8 mouse cellular contexts compared by ENCODE assay signal in the genomic region with DNA sequence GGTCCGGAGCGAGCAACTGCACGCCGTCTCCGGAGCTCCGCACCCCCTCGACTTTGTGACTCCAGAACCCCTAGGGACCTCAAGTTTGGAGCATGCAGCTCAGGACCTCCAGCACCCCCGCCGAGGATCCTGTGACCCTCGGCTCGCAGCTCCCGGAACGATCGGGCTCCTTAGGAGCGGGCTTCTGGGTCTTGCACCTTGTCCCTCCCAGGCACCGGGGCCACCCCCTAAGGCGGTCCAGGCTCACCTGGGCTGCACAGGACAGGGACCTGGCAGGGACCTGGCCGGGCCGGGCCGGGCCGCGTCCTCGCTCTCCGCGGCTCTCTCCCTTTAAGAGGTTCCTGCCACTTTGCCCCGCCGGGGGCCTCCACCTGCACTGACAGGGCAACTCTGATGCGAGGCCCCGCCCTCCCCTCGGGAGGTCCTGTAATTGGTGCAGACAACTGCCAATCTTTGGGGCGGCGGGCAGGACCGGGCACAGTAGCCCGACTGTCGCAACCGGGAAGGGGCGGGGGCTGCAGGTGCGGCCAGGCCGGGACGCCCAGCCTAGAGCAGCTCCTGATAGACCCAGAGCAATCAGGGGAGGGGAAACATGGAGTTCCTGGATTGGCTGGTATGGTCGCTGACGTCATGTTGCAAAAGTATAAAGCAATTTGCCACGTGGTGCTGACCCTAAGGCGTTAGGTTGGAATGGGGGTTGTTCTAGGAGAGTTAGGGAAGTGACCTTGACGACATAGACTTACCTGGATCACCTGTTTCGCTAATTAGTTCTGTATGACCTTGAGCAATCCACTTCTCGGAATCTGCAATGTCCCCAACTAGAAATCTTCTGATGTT. TPM values are rescaled to one million over a fixed set of nuclear protein-coding genes. Genes with fewer than 3 reads are reported as not detected.
DNase-seq lines count a peak whose midpoint lies in the region; ATAC-seq and TF ChIP-seq lines count a peak whose summit lies in the region.

Epb41 (minus strand) TSS at position 389 of the 837 bp plus-strand sequence.

- H3K4me3 ChIP-seq in erythroblast, embryonic 14.5 days (replicated peaks), result peak within 1 kb of the TSS; percentile 82
- peak within 1 kb of the TSS; percentile 88 for H3K4me3 ChIP-seq in heart, embryonic 11.5 days (ENCODE audit: low read depth, low read length)
- H3K4me3 ChIP-seq in kidney, embryonic 16.5 days (ENCODE audit: low read length), result peak within 1 kb of the TSS; percentile 79
- peak within 1 kb of the TSS; percentile 77 for H3K4me3 ChIP-seq in liver, adult 2 months (ENCODE audit: insufficient read depth, low read depth, low read length)
- peak within 1 kb of the TSS; percentile 44 for H3K4me3 ChIP-seq in myocyte

- no peaks in the 10 kb centered on the region for H3K9me3 ChIP-seq in erythroblast, embryonic 14.5 days (ENCODE audit: control insufficient read depth, low read length)
- no peaks in the 10 kb centered on the region for H3K9me3 ChIP-seq in heart, embryonic 11.5 days (replicated peaks; ENCODE audit: control insufficient read depth, low read length)
- H3K9me3 ChIP-seq in kidney, embryonic 16.5 days (ENCODE audit: low read length), result no peaks in the 10 kb centered on the region

- ATAC-seq in heart, embryonic 11.5 days (replicated peaks; ENCODE audit: insufficient number of reproducible peaks, low FRiP score, low TSS enrichment), result peak; percentile 90
- peak; percentile 97 for ATAC-seq in kidney, embryonic 16.5 days (ENCODE audit: low FRiP score, low TSS enrichment)

- peaks cover 33% of the 10 kb centered on the region; the same call in 1 of the 2 replicates for H3K79me2 ChIP-seq in liver, adult 2 months (ENCODE audit: control insufficient read depth, insufficient read depth, low read length)
- no peaks in the 10 kb centered on the region for H3K79me2 ChIP-seq in myocyte (ENCODE audit: control insufficient read depth, insufficient read depth)

- peak within 1 kb of the TSS; percentile 92 for H3K4me2 ChIP-seq in heart, embryonic 11.5 days
- peak within 1 kb of the TSS; percentile 98 for H3K4me2 ChIP-seq in kidney, embryonic 16.5 days (replicated peaks; ENCODE audit: low read depth, low read length)
- peak within 1 kb of the TSS; percentile 92 for H3K4me2 ChIP-seq in myocyte (ENCODE audit: low read depth)

- TF ChIP-seq CTCF in brain, embryonic 14.5 days (IDR thresholded peaks at IDR 0.05; ENCODE audit: borderline replicate concordance, extremely low read depth, insufficient read depth, insufficient read length), result no peak
- no peak for TF ChIP-seq CTCF in liver, adult 2 months (IDR thresholded peaks at IDR 0.05; ENCODE audit: low read depth, low read length)

- no peaks in the 10 kb centered on the region for H3K27me3 ChIP-seq in erythroblast, embryonic 14.5 days (ENCODE audit: control insufficient read depth)
- H3K27me3 ChIP-seq in heart, embryonic 11.5 days (ENCODE audit: control insufficient read depth, insufficient read depth, low read length), result no peaks in the 10 kb centered on the region
- no peaks in the 10 kb centered on the region for H3K27me3 ChIP-seq in kidney, embryonic 16.5 days (ENCODE audit: insufficient read depth, low read length)
- H3K27me3 ChIP-seq in liver, adult 2 months (ENCODE audit: control insufficient read depth, insufficient read depth, low read length), result no peaks in the 10 kb centered on the region
- H3K27me3 ChIP-seq in myocyte (ENCODE audit: control insufficient read depth, insufficient read depth, insufficient read length), result no peaks in the 10 kb centered on the region
- H3K27me3 ChIP-seq in splenic B cell, adult 2 months (ENCODE audit: control insufficient read depth, insufficient read depth, low read length, poor library complexity, severe bottlenecking), result no peaks in the 10 kb centered on the region

- H3K36me3 ChIP-seq in erythroblast, embryonic 14.5 days (ENCODE audit: control insufficient read depth), result peaks cover 47% of the 10 kb centered on the region
- no peaks in the 10 kb centered on the region for H3K36me3 ChIP-seq in heart, embryonic 11.5 days (ENCODE audit: control insufficient read depth, insufficient read depth, low read length)
- no peaks in the 10 kb centered on the region for H3K36me3 ChIP-seq in kidney, embryonic 16.5 days (ENCODE audit: insufficient read depth, low read length)
- H3K36me3 ChIP-seq in liver, adult 2 months (ENCODE audit: control insufficient read depth, insufficient read depth, low read length), result peaks cover 2% of the 10 kb centered on the region; the same call in 1 of the 2 replicates
- no peaks in the 10 kb centered on the region for H3K36me3 ChIP-seq in myocyte (ENCODE audit: control insufficient read depth, insufficient read depth)
- no peaks in the 10 kb centered on the region for H3K36me3 ChIP-seq in splenic B cell, adult 2 months (ENCODE audit: control insufficient read depth, insufficient read depth, low read length, poor library complexity, severe bottlenecking)

- TF ChIP-seq POLR2A in brain, embryonic 14.5 days (IDR thresholded peaks at IDR 0.05; ENCODE audit: borderline replicate concordance, extremely low read depth, insufficient read depth, insufficient read length, poor library complexity, severe bottlenecking), result no peak
- peak; percentile 89 for TF ChIP-seq POLR2A in liver, adult 2 months (IDR thresholded peaks at IDR 0.05; ENCODE audit: extremely low read depth, insufficient read depth, low read length)
- TF ChIP-seq POLR2A in myocyte (IDR thresholded peaks at IDR 0.05; ENCODE audit: insufficient read length, low read depth), result no peak

- H3K9ac ChIP-seq in heart, embryonic 11.5 days (ENCODE audit: low read depth, low read length), result peak within 1 kb of the TSS; percentile 91
- peak within 1 kb of the TSS; percentile 83 for H3K9ac ChIP-seq in kidney, embryonic 16.5 days (replicated peaks; ENCODE audit: low read length)
- peak within 1 kb of the TSS; percentile 96 for H3K9ac ChIP-seq in liver, adult 2 months (ENCODE audit: low read depth, low read length)

- peak; percentile 99 for DNase-seq in B cell, adult 2 months
- peak; percentile 92 for DNase-seq in brain, embryonic 14.5 days (ENCODE audit: low read depth)
- DNase-seq in liver, adult 2 months (ENCODE audit: extremely low read depth, low read depth, low spot score), result peak; percentile 97
- DNase-seq in splenic B cell, adult 2 months (ENCODE audit: low read depth, low spot score), result peak; percentile 98

- 1% methylated on average over 47 of the region's 47 CpGs for WGBS in heart, embryonic 11.5 days (ENCODE audit: insufficient replicate concordance)
- 2% methylated on average over 47 of the region's 47 CpGs for WGBS in kidney, embryonic 16.5 days
- under 1% methylated on average over 47 of the region's 47 CpGs for WGBS in liver, adult 2 months

- peaks cover 82% of the 10 kb centered on the region for H3K4me1 ChIP-seq in erythroblast, embryonic 14.5 days (ENCODE audit: control insufficient read depth)
- peaks cover 57% of the 10 kb centered on the region for H3K4me1 ChIP-seq in heart, embryonic 11.5 days (ENCODE audit: control insufficient read depth, insufficient read depth, low read length)
- peaks cover 28% of the 10 kb centered on the region for H3K4me1 ChIP-seq in kidney, embryonic 16.5 days (ENCODE audit: insufficient read depth, low read length)
- H3K4me1 ChIP-seq in liver, adult 2 months (ENCODE audit: control insufficient read depth, insufficient read depth, low read length), result peaks cover 25% of the 10 kb centered on the region

- peak within 1 kb of the TSS; percentile 34 for H3ac ChIP-seq in myocyte (ENCODE audit: control insufficient read depth, insufficient read length)

- H3K27ac ChIP-seq in heart, embryonic 11.5 days (ENCODE audit: low read depth, low read length), result peak within 1 kb of the TSS; percentile 87
- peak within 1 kb of the TSS; percentile 67 for H3K27ac ChIP-seq in kidney, embryonic 16.5 days (ENCODE audit: low read length)
- peak within 1 kb of the TSS; percentile 98 for H3K27ac ChIP-seq in liver, adult 2 months (replicated peaks; ENCODE audit: insufficient read depth, low read depth, low read length)

TF ChIP-seq in myocyte, 11 proteins besides CTCF, POLR2A, EP300 and RAD21:
- TF ChIP-seq POLR2AphosphoS2 (IDR thresholded peaks at IDR 0.05; ENCODE audit: insufficient read length, low read depth), result no peak
- peak; percentile 68 for TF ChIP-seq USF1 (IDR thresholded peaks at IDR 0.05; ENCODE audit: low read depth)
- no peak for TF ChIP-seq E2F4 (IDR thresholded peaks at IDR 0.05; ENCODE audit: insufficient read depth)
- no peak for TF ChIP-seq TCF12 (IDR thresholded peaks at IDR 0.05; ENCODE audit: insufficient read depth, poor library complexity, severe bottlenecking)
- TF ChIP-seq CEBPB (IDR thresholded peaks at IDR 0.05; ENCODE audit: insufficient read depth, poor library complexity, severe bottlenecking), result 0 out of 2 replicates have a peak, but pooled peaks have one; percentile 16

RNA-seq across cellular contexts. Expression of gene Epb41, which starts in this region (rescaled TPM):
- polyA plus RNA-seq in brain, embryonic 14.5 days (2012; rRNA removed), result 86.3 and 111 TPM in 2 replicates
- 120 and 121 TPM in 2 replicates for polyA plus RNA-seq in erythroblast, embryonic 14.5 days (2012)
- polyA plus RNA-seq in heart, embryonic 11.5 days (2014; fragmentation: Nextera tagmentation; extraction: Ambion mirVana), result 67.5 and 73.2 TPM in 2 replicates
- 68.6 and 72.5 TPM in 2 replicates for polyA plus RNA-seq in kidney, embryonic 16.5 days (2015; fragmentation: Nextera tagmentation; extraction: Ambion mirVana)
- 46.8 and 48.0 TPM in 2 replicates for total RNA-seq in liver, adult 2 months (2014; rRNA removed)
- polyA plus RNA-seq in liver, adult 2 months (2012; rRNA removed), result 29.6 and 40.7 TPM in 2 replicates
- polyA plus RNA-seq in myocyte (2012; fragmentation: generic; extraction: Trizol), result 4.8 TPM

Comparison
In these comparisons a context has a peak if more than half of its experiments do, and no peak if none do; other contexts are left out.
1. Peak in every context shown above with its lines: DNase-seq, ATAC-seq, H3K4me3 ChIP-seq and H3K27ac ChIP-seq.